Mouse (Mus musculus) ovary, postnatal 10 days (tissue): Measurements from ENCODE around the gene Rgs3.

Experiments used
- DNase-seq: peaks from one replicate; pipeline ENCODE4 v3.0.0; 2022; ENCODE audit warnings: low spot score

The Rgs3 gene

GRCm38 (mm10) chr4:62606542-62606882 lies 46.9 kb downstream of the Rgs3 start:
- DNase-seq, result no peak

- no peak for DNase-seq
Measured at GRCm38 (mm10) chr4:62606905-62607304, 47.3 kb downstream of the Rgs3 start.

- no peak for DNase-seq
Measured at GRCm38 (mm10) chr4:62607345-62607744, 47.7 kb downstream of the Rgs3 start.

GRCm38 (mm10) chr4:62607805-62608204 lies 48.2 kb downstream of the Rgs3 start:
- no peak for DNase-seq

- no peak for DNase-seq
Measured at GRCm38 (mm10) chr4:62609333-62609732, 49.7 kb downstream of the Rgs3 start.

- no peak for DNase-seq
Measured at GRCm38 (mm10) chr4:62610142-62610675, 50.6 kb downstream of the Rgs3 start.

- no peak for DNase-seq
Measured at GRCm38 (mm10) chr4:62612601-62613501, 53.2 kb downstream of the Rgs3 start.

- no peak for DNase-seq
Measured at GRCm38 (mm10) chr4:62613646-62614365, 54.2 kb downstream of the Rgs3 start.

- DNase-seq, result no peak
Measured at GRCm38 (mm10) chr4:62617856-62618440, 58.3 kb downstream of the Rgs3 start.

GRCm38 (mm10) chr4:62619232-62619964 lies 59.8 kb downstream of the Rgs3 start:
- DNase-seq, result no peak

GRCm38 (mm10) chr4:62619965-62620244 lies 60.3 kb downstream of the Rgs3 start:
- no peak for DNase-seq

- no peak for DNase-seq
Measured at GRCm38 (mm10) chr4:62621151-62621550, 61.5 kb downstream of the Rgs3 start.

- no peak for DNase-seq
Measured at GRCm38 (mm10) chr4:62621880-62622675, 62.4 kb downstream of the Rgs3 start.

GRCm38 (mm10) chr4:62623251-62624015 lies 63.8 kb downstream of the Rgs3 start:
- DNase-seq, result no peak

- no peak for DNase-seq
Measured at GRCm38 (mm10) chr4:62624679-62625450, 65.2 kb downstream of the Rgs3 start.

- no peak for DNase-seq
Measured at GRCm38 (mm10) chr4:62625451-62626061, 65.9 kb downstream of the Rgs3 start.

GRCm38 (mm10) chr4:62626228-62627026 lies 66.8 kb downstream of the Rgs3 start:
- DNase-seq, result no peak

GRCm38 (mm10) chr4:62627331-62627730 lies 67.7 kb downstream of the Rgs3 start:
- no peak for DNase-seq

- DNase-seq, result no peak
Measured at GRCm38 (mm10) chr4:62628547-62628946, 68.9 kb downstream of the Rgs3 start.
